Mouse (Mus musculus): ENCODE results near the gene 1700030K09Rik.
A peak's percentile ranks its signal among the peaks of the same experiment; 100 is the strongest.

1700030K09Rik gene

GRCm38 (mm10) chr8:72443338-72443993 is at the start of gene 1700030K09Rik, which contains the start of gene Calr3:
TSS of gene 1700030K09Rik (plus strand) at chr8:72443880.
TSS of gene Calr3 (minus strand) at chr8:72443870.
- peak; percentile 97 to 98 for DNase-seq (ENCODE audit: low spot score in 2 of 2)

- no peak for DNase-seq (ENCODE audit: low spot score in 2 of 2)
Measured at GRCm38 (mm10) chr8:72401381-72401780, 42.3 kb upstream of the 1700030K09Rik start.

GRCm38 (mm10) chr8:72402981-72403380 is 40.7 kb upstream of the 1700030K09Rik start:
- DNase-seq (ENCODE audit: low spot score in 2 of 2), result no peak

- DNase-seq (ENCODE audit: low spot score in 2 of 2), result no peak
Measured at GRCm38 (mm10) chr8:72407878-72408277, 35.8 kb upstream of the 1700030K09Rik start.

- DNase-seq (ENCODE audit: low spot score in 2 of 2), result no peak
Measured at GRCm38 (mm10) chr8:72409443-72409842, 34.2 kb upstream of the 1700030K09Rik start.

- no peak for DNase-seq (ENCODE audit: low spot score in 2 of 2)
Measured at GRCm38 (mm10) chr8:72413839-72414238, 29.8 kb upstream of the 1700030K09Rik start.

GRCm38 (mm10) chr8:72415252-72415651 is 28.4 kb upstream of the 1700030K09Rik start:
- no peak for DNase-seq (ENCODE audit: low spot score in 2 of 2)

- DNase-seq (ENCODE audit: low spot score in 2 of 2), result no peak
Measured at GRCm38 (mm10) chr8:72418073-72418472, 25.6 kb upstream of the 1700030K09Rik start.

- peak; percentile 54 to 64 for DNase-seq (ENCODE audit: low spot score in 2 of 2)
Measured at GRCm38 (mm10) chr8:72420571-72421361, 22.9 kb upstream of the 1700030K09Rik start.

- peak; percentile 99 for DNase-seq (ENCODE audit: low spot score in 2 of 2)
Measured at GRCm38 (mm10) chr8:72421362-72422335, 22.0 kb upstream of the 1700030K09Rik start, which contains the start of gene Eps15l1. TSS of gene Eps15l1 (minus strand) at chr8:72421460.

GRCm38 (mm10) chr8:72422926-72423325 is 20.8 kb upstream of the 1700030K09Rik start:
- no peak for DNase-seq (ENCODE audit: low spot score in 2 of 2)

- DNase-seq (ENCODE audit: low spot score in 2 of 2), result peak in 1 of 2 experiments; percentile 71
Measured at GRCm38 (mm10) chr8:72429676-72430075, 14.0 kb upstream of the 1700030K09Rik start.

GRCm38 (mm10) chr8:72434952-72435351 is 8.7 kb upstream of the 1700030K09Rik start:
- no peak for DNase-seq (ENCODE audit: low spot score in 2 of 2)

- DNase-seq (ENCODE audit: low spot score in 2 of 2), result no peak
Measured at GRCm38 (mm10) chr8:72438248-72439015, 5.2 kb upstream of the 1700030K09Rik start.

GRCm38 (mm10) chr8:72443994-72444350 is 292 bp downstream of the 1700030K09Rik start:
- DNase-seq (ENCODE audit: low spot score in 2 of 2), result no peak

- no peak for DNase-seq (ENCODE audit: low spot score in 2 of 2)
Measured at GRCm38 (mm10) chr8:72445071-72445470, 1.4 kb downstream of the 1700030K09Rik start.

- no peak for DNase-seq (ENCODE audit: low spot score in 2 of 2)
Measured at GRCm38 (mm10) chr8:72451516-72451915, 7.8 kb downstream of the 1700030K09Rik start.

- DNase-seq (ENCODE audit: low spot score in 2 of 2), result no peak
Measured at GRCm38 (mm10) chr8:72453904-72454303, 10.2 kb downstream of the 1700030K09Rik start.

GRCm38 (mm10) chr8:72455317-72455716 is 11.6 kb downstream of the 1700030K09Rik start:
- no peak for DNase-seq (ENCODE audit: low spot score in 2 of 2)

GRCm38 (mm10) chr8:72457806-72458205 is 14.1 kb downstream of the 1700030K09Rik start:
- DNase-seq (ENCODE audit: low spot score in 2 of 2), result no peak

GRCm38 (mm10) chr8:72458457-72458856 is 14.8 kb downstream of the 1700030K09Rik start:
- DNase-seq (ENCODE audit: low spot score in 2 of 2), result no peak

All from thymus, postnatal 10 days (tissue).